Mouse (Mus musculus): ENCODE measurements around the gene Ly6g5c. TPM values are rescaled to one million over a fixed set of nuclear protein-coding genes. Genes with fewer than 3 reads are reported as not detected.
A peak's percentile ranks its signal among the peaks of the same experiment; 100 is the strongest.

Gene Ly6g5c
- polyA plus RNA-seq, 1 experiment from 2014 or later, result not detected

DNA sequence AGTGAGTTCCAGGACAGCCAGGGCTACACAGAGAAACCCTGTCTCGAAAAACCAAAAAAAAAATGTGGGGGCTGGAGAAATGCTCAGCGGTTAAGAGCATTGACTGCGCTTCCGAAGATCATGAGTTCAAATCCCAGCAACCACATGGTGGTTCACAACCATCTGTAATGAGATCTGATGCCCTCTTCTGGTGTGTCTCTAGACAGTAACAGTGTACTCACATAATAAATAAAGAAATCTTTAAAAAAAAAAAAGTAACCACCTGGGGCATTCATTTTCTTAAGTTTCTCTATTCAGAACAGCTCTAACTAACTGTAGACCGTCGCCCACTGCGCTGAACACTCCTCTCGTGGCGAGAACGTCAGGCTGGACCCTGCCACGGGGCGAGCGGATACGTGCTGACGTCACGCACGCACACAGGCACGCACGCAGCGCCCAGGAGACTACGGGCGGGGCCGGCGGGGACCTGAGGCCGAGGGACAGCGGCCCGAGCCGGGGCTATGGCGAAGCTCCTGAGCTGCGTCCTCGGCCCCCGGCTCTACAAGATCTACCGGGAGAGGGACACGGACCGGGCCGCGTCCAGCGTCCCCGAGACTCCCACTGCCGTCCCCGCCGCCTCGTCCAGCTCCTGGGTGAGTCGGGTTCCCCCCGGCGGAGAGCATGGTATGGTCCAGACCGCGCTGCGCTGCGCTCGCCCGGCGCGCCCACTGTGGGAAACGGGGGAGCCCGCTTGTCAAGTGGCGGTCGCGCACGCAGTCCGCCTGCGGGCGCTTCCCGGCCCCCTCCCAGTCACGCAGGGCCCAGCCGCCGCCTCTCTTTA is 19.0 kb upstream of the Ly6g5c start, which contains the start of gene Abhd16a:
TSS of gene Abhd16a (plus strand) at position 439 of the 820 bp plus-strand sequence.
- H3K27ac ChIP-seq (ENCODE audit: low read depth, low read length), result peak within 1 kb of the TSS; percentile 94

GRCm38 (mm10) chr17:35090166-35090932 is 17.7 kb upstream of the Ly6g5c start:
- Histone ChIP-seq H3K4me2 (ENCODE audit: low read depth) (peak overlapping the region; percentile 66; the same call in 1 of the 2 replicates), H3K9ac (ENCODE audit: low read length) (0 out of 2 replicates have a peak overlapping the region, but pooled peaks have one; percentile 3), H3K4me1 (ENCODE audit: control insufficient read depth, insufficient read depth, low read length) (peaks cover 6% of the 10 kb centered on the region; the same call in 1 of the 2 replicates), H3K27ac (ENCODE audit: low read depth, low read length) (no peak overlapping the region), H3K9me3 (ENCODE audit: control insufficient read depth, low read length) (no peaks in the 10 kb centered on the region), H3K27me3 (ENCODE audit: control insufficient read depth, insufficient read depth, low read length) (no peaks in the 10 kb centered on the region), H3K4me3 (ENCODE audit: low read depth, low read length) (peak overlapping the region; percentile 60; the same call in 1 of the 2 replicates), H3K36me3 (ENCODE audit: control insufficient read depth, insufficient read depth, low read length) (peaks cover 5% of the 10 kb centered on the region)
- ATAC-seq (ENCODE audit: insufficient read depth, low FRiP score, low TSS enrichment) (no peak), DNase-seq (ENCODE audit: low spot score) (no peak)
- WGBS, result 79% methylated on average over 8 of the region's 8 CpGs

More for the DNA sequence above, 19.0 kb upstream of the Ly6g5c start, which contains the start of gene Abhd16a:
- peaks cover 3% of the 10 kb centered on the region; the same call in 1 of the 2 replicates for H3K36me3 ChIP-seq (ENCODE audit: control insufficient read depth, insufficient read depth, low read length)
- no peaks in the 10 kb centered on the region for H3K9me3 ChIP-seq (ENCODE audit: control insufficient read depth, low read length)
- peaks cover 6% of the 10 kb centered on the region; the same call in 1 of the 2 replicates for H3K4me1 ChIP-seq (ENCODE audit: control insufficient read depth, insufficient read depth, low read length)
- ATAC-seq (ENCODE audit: insufficient read depth, low FRiP score, low TSS enrichment), result peak; percentile 98
- no peaks in the 10 kb centered on the region for H3K27me3 ChIP-seq (ENCODE audit: control insufficient read depth, insufficient read depth, low read length)
- peak within 1 kb of the TSS; percentile 60 for H3K4me3 ChIP-seq (ENCODE audit: low read depth, low read length)
- WGBS, result 3% methylated on average over 67 of the region's 67 CpGs
- peak within 1 kb of the TSS; percentile 66 for H3K4me2 ChIP-seq (ENCODE audit: low read depth)
- DNase-seq (ENCODE audit: low spot score), result peak; percentile 97
- peak within 1 kb of the TSS; percentile 93 for H3K9ac ChIP-seq (ENCODE audit: low read length)

GRCm38 (mm10) chr17:35092403-35093198 is 15.5 kb upstream of the Ly6g5c start:
- Histone ChIP-seq H3K27ac (ENCODE audit: low read depth, low read length) (no peak overlapping the region), H3K4me3 (ENCODE audit: low read depth, low read length) (no peak overlapping the region), H3K9ac (ENCODE audit: low read length) (no peak overlapping the region), H3K9me3 (ENCODE audit: control insufficient read depth, low read length) (no peaks in the 10 kb centered on the region), H3K36me3 (ENCODE audit: control insufficient read depth, insufficient read depth, low read length) (peaks cover 11% of the 10 kb centered on the region), H3K27me3 (ENCODE audit: control insufficient read depth, insufficient read depth, low read length) (no peaks in the 10 kb centered on the region), H3K4me2 (ENCODE audit: low read depth) (no peak overlapping the region), H3K4me1 (ENCODE audit: control insufficient read depth, insufficient read depth, low read length) (peaks cover 6% of the 10 kb centered on the region; the same call in 1 of the 2 replicates)
- 91% methylated on average over 14 of the region's 14 CpGs for WGBS
- no peak for ATAC-seq (ENCODE audit: insufficient read depth, low FRiP score, low TSS enrichment)
- no peak for DNase-seq (ENCODE audit: low spot score)

GRCm38 (mm10) chr17:35094475-35095365 is 13.4 kb upstream of the Ly6g5c start:
- H3K4me2 ChIP-seq (ENCODE audit: low read depth), result no peak overlapping the region
- H3K27me3 ChIP-seq (ENCODE audit: control insufficient read depth, insufficient read depth, low read length), result no peaks in the 10 kb centered on the region
- no peak overlapping the region for H3K4me3 ChIP-seq (ENCODE audit: low read depth, low read length)
- 92% methylated on average over 15 of the region's 15 CpGs for WGBS
- no peaks in the 10 kb centered on the region for H3K9me3 ChIP-seq (ENCODE audit: control insufficient read depth, low read length)
- H3K36me3 ChIP-seq (ENCODE audit: control insufficient read depth, insufficient read depth, low read length), result peaks cover 13% of the 10 kb centered on the region
- no peak overlapping the region for H3K9ac ChIP-seq (ENCODE audit: low read length)
- peaks cover 6% of the 10 kb centered on the region; the same call in 1 of the 2 replicates for H3K4me1 ChIP-seq (ENCODE audit: control insufficient read depth, insufficient read depth, low read length)
- H3K27ac ChIP-seq (ENCODE audit: low read depth, low read length), result no peak overlapping the region
- DNase-seq (ENCODE audit: low spot score), result no peak
- no peak for ATAC-seq (ENCODE audit: insufficient read depth, low FRiP score, low TSS enrichment)

- DNase-seq (ENCODE audit: low spot score), result no peak
- no peak overlapping the region for H3K4me3 ChIP-seq (ENCODE audit: low read depth, low read length)
- H3K9me3 ChIP-seq (ENCODE audit: control insufficient read depth, low read length), result no peaks in the 10 kb centered on the region
- H3K4me2 ChIP-seq (ENCODE audit: low read depth), result no peak overlapping the region
- H3K36me3 ChIP-seq (ENCODE audit: control insufficient read depth, insufficient read depth, low read length), result peaks cover 16% of the 10 kb centered on the region
- H3K27me3 ChIP-seq (ENCODE audit: control insufficient read depth, insufficient read depth, low read length), result no peaks in the 10 kb centered on the region
- 86% methylated on average over 12 of the region's 12 CpGs for WGBS
- no peak overlapping the region for H3K27ac ChIP-seq (ENCODE audit: low read depth, low read length)
- no peak for ATAC-seq (ENCODE audit: insufficient read depth, low FRiP score, low TSS enrichment)
- no peaks in the 10 kb centered on the region for H3K4me1 ChIP-seq (ENCODE audit: control insufficient read depth, insufficient read depth, low read length)
- no peak overlapping the region; the same call in 1 of the 2 replicates for H3K9ac ChIP-seq (ENCODE audit: low read length)
Observed at GRCm38 (mm10) chr17:35096597-35096996, 11.5 kb upstream of the Ly6g5c start.

DNA sequence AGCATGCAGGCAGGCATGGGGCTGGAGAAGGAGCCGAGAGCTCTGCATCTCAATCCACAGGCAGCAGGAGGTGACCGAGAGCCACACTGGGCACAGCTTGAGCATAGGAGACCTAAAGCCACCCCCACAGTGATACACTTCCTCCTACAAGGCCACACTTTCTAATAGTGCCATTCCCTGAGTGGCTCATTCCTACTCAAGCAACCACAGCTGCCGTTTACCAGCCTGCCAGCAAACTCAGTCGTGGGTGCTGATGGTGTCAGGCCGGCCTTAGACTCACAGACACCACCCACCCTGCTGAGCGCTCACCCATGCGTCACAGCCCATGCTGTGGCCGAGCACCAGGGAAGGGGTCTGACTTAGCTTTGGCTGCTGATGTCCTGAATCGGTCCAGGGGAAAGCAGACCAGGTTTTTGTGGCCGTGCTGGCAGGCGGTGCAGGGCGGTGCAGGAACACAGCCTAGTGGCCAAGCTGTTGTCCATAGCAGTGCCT is 10.9 kb upstream of the Ly6g5c start:
- Histone ChIP-seq H3K4me2 (ENCODE audit: low read depth) (no peak overlapping the region), H3K27ac (ENCODE audit: low read depth, low read length) (no peak overlapping the region), H3K9ac (ENCODE audit: low read length) (no peak overlapping the region; the same call in 1 of the 2 replicates), H3K36me3 (ENCODE audit: control insufficient read depth, insufficient read depth, low read length) (peaks cover 20% of the 10 kb centered on the region), H3K27me3 (ENCODE audit: control insufficient read depth, insufficient read depth, low read length) (no peaks in the 10 kb centered on the region), H3K4me1 (ENCODE audit: control insufficient read depth, insufficient read depth, low read length) (no peaks in the 10 kb centered on the region), H3K4me3 (ENCODE audit: low read depth, low read length) (no peak overlapping the region), H3K9me3 (ENCODE audit: control insufficient read depth, low read length) (no peaks in the 10 kb centered on the region)
- ATAC-seq (ENCODE audit: insufficient read depth, low FRiP score, low TSS enrichment), result no peak
- 88% methylated on average over 12 of the region's 12 CpGs for WGBS
- DNase-seq (ENCODE audit: low spot score), result no peak

- no peaks in the 10 kb centered on the region for H3K9me3 ChIP-seq (ENCODE audit: control insufficient read depth, low read length)
- no peaks in the 10 kb centered on the region for H3K4me1 ChIP-seq (ENCODE audit: control insufficient read depth, insufficient read depth, low read length)
- WGBS, result 77% methylated on average over 10 of the region's 10 CpGs
- H3K27me3 ChIP-seq (ENCODE audit: control insufficient read depth, insufficient read depth, low read length), result no peaks in the 10 kb centered on the region
- H3K9ac ChIP-seq (ENCODE audit: low read length), result no peak overlapping the region
- no peak overlapping the region for H3K4me3 ChIP-seq (ENCODE audit: low read depth, low read length)
- H3K36me3 ChIP-seq (ENCODE audit: control insufficient read depth, insufficient read depth, low read length), result peaks cover 20% of the 10 kb centered on the region
- ATAC-seq (ENCODE audit: insufficient read depth, low FRiP score, low TSS enrichment), result no peak
- no peak for DNase-seq (ENCODE audit: low spot score)
- H3K4me2 ChIP-seq (ENCODE audit: low read depth), result no peak overlapping the region
- no peak overlapping the region for H3K27ac ChIP-seq (ENCODE audit: low read depth, low read length)
Observed at GRCm38 (mm10) chr17:35100196-35100765, 7.8 kb upstream of the Ly6g5c start.

Data from neural tube, embryonic 11.5 days (tissue).